Mouse (Mus musculus) G1E (cell line): Measurements from ENCODE around the gene Eif4b.

ENCODE experiments used
- CTCF ChIP-seq: IDR thresholded peaks from 2 replicates; pipeline ENCODE4 v1.5.1; 2012; ENCODE audit warnings: low read depth, low read length, inconsistent platforms, mixed read lengths
- GATA1 ChIP-seq: IDR thresholded peaks from 2 replicates; pipeline ENCODE4 v1.6.1; 2012; ENCODE audit warnings: borderline replicate concordance, low read length, inconsistent platforms, mixed read lengths
- POLR2AphosphoS5 ChIP-seq: IDR thresholded peaks from 2 replicates; pipeline ENCODE4 v1.6.1; 2012; ENCODE audit warnings: low read depth, low read length, inconsistent platforms; ENCODE audit not compliant: insufficient replicate concordance
- TAL1 ChIP-seq: conservative IDR thresholded peaks from 2 replicates; pipeline ENCODE4 v1.6.1; 2012; ENCODE audit warnings: low read depth, low read length, inconsistent platforms, mixed read lengths

DNA sequence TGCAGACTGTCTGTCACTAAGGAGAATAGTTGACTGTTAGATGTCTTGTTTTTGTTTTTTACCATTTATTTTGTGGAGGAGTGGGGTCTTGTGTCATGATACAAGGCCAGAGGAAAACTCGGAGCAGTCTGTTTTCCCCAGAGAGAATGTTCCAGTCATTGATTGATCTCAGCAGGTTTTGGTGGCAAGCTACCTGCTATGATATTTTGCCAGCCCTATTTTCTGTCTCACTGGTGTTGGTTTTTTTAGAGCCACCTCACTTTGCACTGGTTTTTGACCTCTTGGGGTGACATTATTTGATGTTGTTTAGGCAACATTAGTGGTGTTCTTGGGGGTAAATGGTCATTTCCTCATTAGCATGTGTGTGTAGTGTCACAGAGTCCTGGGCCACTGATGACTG lies 18.1 kb downstream of the Eif4b start:
- TF ChIP-seq CTCF (no peak), TAL1 (no peak), GATA1 (no peak), POLR2AphosphoS5 (no peak)
